Mouse (Mus musculus) hindlimb bud, embryonic 11.5 days (tissue): ENCODE data around the gene Olfr1016.

Experiments used
- DNase-seq: peaks from one replicate; pipeline ENCODE4 v3.0.0-alpha.2; 2012; ENCODE audit warnings: low read depth, low spot score; ENCODE audit errors: extremely low spot score

The Olfr1016 gene

GRCm38 (mm10) chr2:85802444-85802843 lies at the start of gene Olfr1016:
Gene Olfr1016, minus strand, starts transcription at chr2:85802544.
- no peak for DNase-seq

- DNase-seq = no peak
These were observed 44.4 kb upstream of the Olfr1016 start, which contains the start of gene Olfr1020 for GRCm38 (mm10) chr2:85846730-85847129. Gene Olfr1020, plus strand, starts transcription at chr2:85847030.

GRCm38 (mm10) chr2:85845383-85845782 lies 43.0 kb upstream of the Olfr1016 start, which contains the start of gene Olfr1019:
Gene Olfr1019, minus strand, starts transcription at chr2:85845483.
- DNase-seq = no peak

GRCm38 (mm10) chr2:85818179-85818578 lies 15.8 kb upstream of the Olfr1016 start, which contains the start of gene Olfr1018:
Gene Olfr1018, plus strand, starts transcription at chr2:85818479.
- no peak for DNase-seq

GRCm38 (mm10) chr2:85804501-85804900 lies 2.2 kb upstream of the Olfr1016 start:
- DNase-seq = peak; percentile 24

- no peak for DNase-seq
These were observed 10.0 kb downstream of the Olfr1016 start for GRCm38 (mm10) chr2:85792331-85792730.

- DNase-seq = no peak
These were observed 20.6 kb downstream of the Olfr1016 start, which contains the start of gene Olfr1015 for GRCm38 (mm10) chr2:85781717-85782116. Gene Olfr1015, plus strand, starts transcription at chr2:85782017.

GRCm38 (mm10) chr2:85772413-85772812 lies 29.9 kb downstream of the Olfr1016 start, which contains the start of gene Olfr1014:
Gene Olfr1014, plus strand, starts transcription at chr2:85772713.
- DNase-seq = no peak

GRCm38 (mm10) chr2:85766798-85767197 lies 35.5 kb downstream of the Olfr1016 start, which contains the start of gene Olfr1013:
Gene Olfr1013, plus strand, starts transcription at chr2:85767098.
- DNase-seq = no peak

- no peak for DNase-seq
These were observed 39.7 kb downstream of the Olfr1016 start, which contains the start of gene Olfr1012 for GRCm38 (mm10) chr2:85762666-85763065. Gene Olfr1012, minus strand, starts transcription at chr2:85762766.

- no peak for DNase-seq
These were observed 48.5 kb downstream of the Olfr1016 start for GRCm38 (mm10) chr2:85753822-85754221.
